Mouse (Mus musculus): ENCODE data around the gene Gpx5. TPM values are rescaled to one million over a fixed set of nuclear protein-coding genes. Genes with fewer than 3 reads are reported as not detected.

The Gpx5 gene
- polyA plus RNA-seq, 1 experiment = not detected

GRCm38 (mm10) chr13:21267541-21267940, 25.0 kb downstream of the Gpx5 start:
- TF ChIP-seq POLR2A (IDR thresholded peaks at IDR 0.05; ENCODE audit: low read depth, low read length) (no peak), CTCF (conservative IDR thresholded peaks at IDR 0.05; ENCODE audit: insufficient read depth, insufficient read length, low read depth, low read length) (no peak)
- Histone ChIP-seq H3K27me3 (replicated peaks; ENCODE audit: control insufficient read depth, insufficient read depth, low read length) (no peaks in the 10 kb centered on the region), H3K36me3 (ENCODE audit: control insufficient read depth, insufficient read depth, low read length) (no peaks in the 10 kb centered on the region), H3K27ac (ENCODE audit: insufficient read depth, low read depth, low read length) (no peak overlapping the region; the same call in 1 of the 2 replicates), H3K4me1 (ENCODE audit: control insufficient read depth, insufficient read depth, low read length) (0 out of 2 replicates have a peak, but pooled peaks cover 3% of the 10 kb centered on the region), H3K4me3 (ENCODE audit: insufficient read depth, low read depth, low read length) (no peak overlapping the region)
- no peak for DNase-seq
- WGBS = 57% methylated on average over 4 of the region's 4 CpGs

GRCm38 (mm10) chr13:21265736-21266135, 26.8 kb downstream of the Gpx5 start:
- H3K36me3 ChIP-seq (ENCODE audit: control insufficient read depth, insufficient read depth, low read length) = no peaks in the 10 kb centered on the region
- DNase-seq = no peak
- no peaks in the 10 kb centered on the region for H3K27me3 ChIP-seq (replicated peaks; ENCODE audit: control insufficient read depth, insufficient read depth, low read length)
- no peak overlapping the region for H3K4me3 ChIP-seq (ENCODE audit: insufficient read depth, low read depth, low read length)
- no peak overlapping the region for H3K27ac ChIP-seq (ENCODE audit: insufficient read depth, low read depth, low read length)
- TF ChIP-seq CTCF (conservative IDR thresholded peaks at IDR 0.05; ENCODE audit: insufficient read depth, insufficient read length, low read depth, low read length) = no peak
- TF ChIP-seq POLR2A (IDR thresholded peaks at IDR 0.05; ENCODE audit: low read depth, low read length) = no peak
- 0 out of 2 replicates have a peak, but pooled peaks cover under 1% of the 10 kb centered on the region for H3K4me1 ChIP-seq (ENCODE audit: control insufficient read depth, insufficient read depth, low read length)
- 74% methylated on average over 2 of the region's 2 CpGs for WGBS

GRCm38 (mm10) chr13:21264366-21264765, 28.2 kb downstream of the Gpx5 start:
- Histone ChIP-seq H3K27ac (ENCODE audit: insufficient read depth, low read depth, low read length) (no peak overlapping the region), H3K4me1 (ENCODE audit: control insufficient read depth, insufficient read depth, low read length) (no peaks in the 10 kb centered on the region), H3K4me3 (ENCODE audit: insufficient read depth, low read depth, low read length) (no peak overlapping the region), H3K36me3 (ENCODE audit: control insufficient read depth, insufficient read depth, low read length) (no peaks in the 10 kb centered on the region), H3K27me3 (replicated peaks; ENCODE audit: control insufficient read depth, insufficient read depth, low read length) (no peaks in the 10 kb centered on the region)
- 28% methylated on average over 11 of the region's 11 CpGs for WGBS
- DNase-seq = no peak
- TF ChIP-seq CTCF (conservative IDR thresholded peaks at IDR 0.05; ENCODE audit: insufficient read depth, insufficient read length, low read depth, low read length) = no peak
- TF ChIP-seq POLR2A (IDR thresholded peaks at IDR 0.05; ENCODE audit: low read depth, low read length) = no peak

- no peak for DNase-seq
- TF ChIP-seq CTCF (conservative IDR thresholded peaks at IDR 0.05; ENCODE audit: insufficient read depth, insufficient read length, low read depth, low read length) = no peak
- no peak for TF ChIP-seq POLR2A (IDR thresholded peaks at IDR 0.05; ENCODE audit: low read depth, low read length)
- Histone ChIP-seq H3K4me1 (ENCODE audit: control insufficient read depth, insufficient read depth, low read length) (peaks cover 2% of the 10 kb centered on the region; the same call in 1 of the 2 replicates), H3K4me3 (ENCODE audit: insufficient read depth, low read depth, low read length) (no peak overlapping the region), H3K27ac (ENCODE audit: insufficient read depth, low read depth, low read length) (no peak overlapping the region), H3K36me3 (ENCODE audit: control insufficient read depth, insufficient read depth, low read length) (no peaks in the 10 kb centered on the region), H3K27me3 (replicated peaks; ENCODE audit: control insufficient read depth, insufficient read depth, low read length) (no peaks in the 10 kb centered on the region)
- 29% methylated on average over 11 of the region's 11 CpGs for WGBS
These were observed 28.6 kb downstream of the Gpx5 start for GRCm38 (mm10) chr13:21263910-21264309.

DNA sequence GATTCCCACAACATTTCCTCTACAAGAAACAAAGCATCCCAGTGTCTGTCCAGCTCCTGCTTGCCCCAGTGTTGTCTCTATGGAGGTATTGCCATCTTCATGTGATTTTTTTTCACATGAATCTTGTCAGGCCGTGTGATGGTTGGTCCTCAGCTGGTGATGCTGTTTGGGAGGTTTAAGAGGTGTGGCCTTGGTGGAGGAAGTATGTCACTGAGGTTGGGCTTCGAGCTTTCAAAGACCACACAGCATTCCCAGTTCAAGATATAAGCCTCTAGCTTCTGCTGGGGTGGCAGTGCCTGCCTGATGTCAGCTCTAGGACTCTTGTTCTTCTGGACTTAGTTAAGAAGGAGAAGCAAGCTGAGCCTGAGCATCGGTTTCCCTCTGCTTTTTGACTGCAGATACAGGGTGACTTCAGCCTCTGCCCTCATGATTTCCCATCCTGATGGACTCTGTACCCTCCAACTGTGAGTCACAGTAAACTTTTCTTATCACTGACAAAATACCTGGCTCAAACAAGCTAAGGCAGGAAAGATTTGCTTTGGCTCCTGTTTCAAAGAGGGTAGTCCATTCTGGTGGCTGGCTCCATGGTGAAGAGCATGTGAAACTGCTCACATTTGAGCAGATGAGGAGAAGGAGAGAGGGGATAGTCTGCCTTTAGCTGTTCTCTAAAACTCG, 29.6 kb downstream of the Gpx5 start:
- 72% methylated on average over 4 of the region's 4 CpGs for WGBS
- H3K36me3 ChIP-seq (ENCODE audit: control insufficient read depth, insufficient read depth, low read length) = no peaks in the 10 kb centered on the region
- no peak overlapping the region for H3K27ac ChIP-seq (ENCODE audit: insufficient read depth, low read depth, low read length)
- peaks cover 2% of the 10 kb centered on the region; the same call in 1 of the 2 replicates for H3K4me1 ChIP-seq (ENCODE audit: control insufficient read depth, insufficient read depth, low read length)
- no peak overlapping the region for H3K4me3 ChIP-seq (ENCODE audit: insufficient read depth, low read depth, low read length)
- TF ChIP-seq CTCF (conservative IDR thresholded peaks at IDR 0.05; ENCODE audit: insufficient read depth, insufficient read length, low read depth, low read length) (no peak), POLR2A (IDR thresholded peaks at IDR 0.05; ENCODE audit: low read depth, low read length) (no peak)
- no peak for DNase-seq
- no peaks in the 10 kb centered on the region for H3K27me3 ChIP-seq (replicated peaks; ENCODE audit: control insufficient read depth, insufficient read depth, low read length)

DNA sequence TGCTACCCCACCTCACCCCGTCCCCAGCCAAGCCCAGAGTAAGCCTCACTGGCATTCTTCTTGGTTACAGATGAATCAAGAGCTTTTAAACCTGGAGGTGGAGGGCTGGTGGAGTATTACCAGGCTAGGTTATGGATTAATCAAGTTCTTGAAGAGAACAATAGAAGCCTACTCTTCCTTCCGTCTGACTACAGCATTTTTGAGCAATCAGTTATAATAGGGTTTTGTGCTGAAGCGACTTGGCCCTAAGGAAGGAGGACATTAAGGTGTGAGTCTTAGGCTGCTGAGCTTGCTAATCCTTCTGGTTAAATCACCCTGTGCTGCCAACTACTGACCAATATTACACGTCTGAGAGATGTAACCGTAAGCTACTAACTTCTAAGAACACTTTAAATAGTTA, 32.2 kb downstream of the Gpx5 start:
- DNase-seq = no peak
- no peaks in the 10 kb centered on the region for H3K27me3 ChIP-seq (replicated peaks; ENCODE audit: control insufficient read depth, insufficient read depth, low read length)
- no peak overlapping the region for H3K27ac ChIP-seq (ENCODE audit: insufficient read depth, low read depth, low read length)
- H3K4me1 ChIP-seq (ENCODE audit: control insufficient read depth, insufficient read depth, low read length) = peaks cover 2% of the 10 kb centered on the region; the same call in 1 of the 2 replicates
- no peak overlapping the region for H3K4me3 ChIP-seq (ENCODE audit: insufficient read depth, low read depth, low read length)
- no peak for TF ChIP-seq POLR2A (IDR thresholded peaks at IDR 0.05; ENCODE audit: low read depth, low read length)
- no peak for TF ChIP-seq CTCF (conservative IDR thresholded peaks at IDR 0.05; ENCODE audit: insufficient read depth, insufficient read length, low read depth, low read length)
- H3K36me3 ChIP-seq (ENCODE audit: control insufficient read depth, insufficient read depth, low read length) = no peaks in the 10 kb centered on the region
- 33% methylated on average over 5 of the region's 5 CpGs for WGBS

DNA sequence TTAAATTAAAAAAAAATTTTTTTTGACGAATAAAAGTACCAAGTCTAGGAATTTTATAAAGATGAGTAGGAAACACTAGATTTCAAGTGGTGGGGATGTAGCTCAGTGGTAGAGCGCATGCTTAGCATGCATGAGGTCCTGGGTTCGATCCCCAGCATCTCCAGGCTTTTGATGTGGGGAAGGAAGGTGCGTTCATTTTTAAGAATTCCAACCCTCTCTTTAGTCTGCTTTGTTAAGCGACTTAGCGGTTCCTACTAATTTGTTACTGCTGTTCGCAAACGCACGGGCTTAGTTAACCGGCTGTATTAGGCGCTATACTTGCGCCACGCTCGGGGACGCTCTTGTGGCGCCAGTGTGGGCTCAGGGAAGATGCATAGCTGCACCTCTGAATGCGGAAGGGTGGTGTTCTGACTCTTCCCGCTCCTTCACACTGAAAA, 32.8 kb downstream of the Gpx5 start:
- WGBS = 6% methylated on average over 18 of the region's 18 CpGs

More for the DNA sequence above, 32.8 kb downstream of the Gpx5 start:
- no peak for TF ChIP-seq POLR2A (IDR thresholded peaks at IDR 0.05; ENCODE audit: low read depth, low read length)
- TF ChIP-seq CTCF (conservative IDR thresholded peaks at IDR 0.05; ENCODE audit: insufficient read depth, insufficient read length, low read depth, low read length) = no peak
- H3K4me3 ChIP-seq (ENCODE audit: insufficient read depth, low read depth, low read length) = no peak overlapping the region
- DNase-seq = no peak
- peaks cover 2% of the 10 kb centered on the region; the same call in 1 of the 2 replicates for H3K4me1 ChIP-seq (ENCODE audit: control insufficient read depth, insufficient read depth, low read length)
- no peaks in the 10 kb centered on the region for H3K36me3 ChIP-seq (ENCODE audit: control insufficient read depth, insufficient read depth, low read length)
- no peak overlapping the region for H3K27ac ChIP-seq (ENCODE audit: insufficient read depth, low read depth, low read length)
- H3K27me3 ChIP-seq (replicated peaks; ENCODE audit: control insufficient read depth, insufficient read depth, low read length) = no peaks in the 10 kb centered on the region

Data from kidney, adult 2 months (tissue).